Mouse (Mus musculus): Measurements from ENCODE around the gene 4931429L15Rik.

4931429L15Rik gene

DNA sequence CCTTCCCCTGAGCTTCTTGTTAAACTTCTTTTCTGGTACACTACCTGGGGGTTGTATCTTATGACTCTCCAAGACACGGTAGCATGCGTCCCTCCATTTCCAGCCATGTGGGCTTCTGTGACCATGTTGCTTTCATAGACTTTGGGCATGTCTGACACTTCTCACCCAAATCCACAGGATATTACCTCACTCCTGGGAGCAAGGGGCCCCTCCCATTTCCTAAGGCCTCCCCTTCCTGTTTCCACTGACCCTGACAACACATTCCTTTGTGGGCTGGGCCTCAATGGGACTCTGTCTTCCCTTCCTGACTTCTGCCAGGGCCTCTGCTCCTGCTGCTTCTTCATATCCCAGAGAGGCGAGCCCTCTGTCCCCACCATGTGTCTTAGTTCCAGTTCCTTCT, 62.2 kb downstream of the 4931429L15Rik start:
- DNase-seq: no peak

DNA sequence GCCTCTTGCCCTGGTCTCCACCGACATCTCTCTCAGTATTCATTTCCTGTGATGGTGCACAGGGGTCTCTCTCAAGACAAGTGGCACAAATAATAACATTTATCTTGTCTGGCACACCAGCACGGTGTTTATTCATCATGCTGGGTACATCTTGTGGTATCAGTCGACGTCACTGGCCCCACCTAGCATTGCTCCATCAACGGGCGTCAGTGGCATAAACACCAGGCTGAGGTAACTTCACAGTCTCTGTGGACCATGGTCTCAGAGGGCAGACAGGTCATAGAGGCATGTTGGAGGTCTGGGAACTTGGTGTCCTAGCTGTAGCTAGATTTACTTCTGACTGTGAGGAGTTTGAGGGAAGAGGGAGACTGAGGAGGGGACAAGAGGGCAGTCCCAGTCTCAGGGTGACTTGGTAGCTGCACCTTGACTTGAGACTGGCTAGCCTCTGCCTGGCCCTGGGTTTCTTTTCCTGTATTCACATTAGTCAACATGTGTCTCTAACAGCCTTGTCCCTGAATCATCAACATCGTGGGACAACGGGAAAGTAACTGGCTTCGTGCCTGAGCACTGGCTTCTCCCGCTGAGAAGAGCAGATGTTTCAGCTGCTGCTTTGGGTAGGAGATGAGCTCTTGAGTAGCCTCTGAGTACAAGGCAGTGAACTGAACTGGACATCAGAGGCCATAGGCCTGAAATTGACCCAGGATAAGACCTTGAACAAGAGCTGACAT, 63.0 kb downstream of the 4931429L15Rik start:
- DNase-seq: no peak

DNA sequence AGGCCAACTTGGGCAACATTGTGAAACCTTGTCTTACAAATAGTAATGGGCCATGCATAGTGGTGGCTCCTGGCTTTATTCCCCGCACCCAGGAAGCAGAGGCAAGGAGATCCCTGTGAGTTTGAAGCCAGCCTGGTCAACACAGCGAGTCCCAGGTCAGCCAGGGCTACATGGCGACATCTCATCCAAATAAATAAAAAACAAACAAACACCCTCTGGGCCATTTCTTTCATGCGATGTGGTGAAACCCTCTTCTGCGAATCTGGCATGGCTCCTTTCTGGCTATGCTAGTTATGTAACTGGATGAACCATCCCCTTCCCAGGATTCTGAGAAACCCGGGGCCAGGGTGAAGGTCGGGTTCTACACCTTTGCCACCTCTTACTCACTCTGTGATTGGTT, 63.6 kb downstream of the 4931429L15Rik start:
- no peak for DNase-seq

All from cerebellum, adult 11-12 months (tissue).